In genomic region chr15:59263433-59264328, GRCm38 (mm10) we compare ENCODE assay signal across 8 mouse cellular contexts.
DNase-seq lines count a peak whose midpoint lies in the region; ATAC-seq lines count a peak whose summit lies in the region.

No protein-coding gene starts in this region.

- no peak overlapping the region for H3K4me2 ChIP-seq in embryonic facial prominence, embryonic 14.5 days (ENCODE audit: low read depth, low read length)

- WGBS in embryonic facial prominence, embryonic 14.5 days: 48% methylated on average over 13 of the region's 13 CpGs
- 70% methylated on average over 13 of the region's 13 CpGs for WGBS in embryonic facial prominence, embryonic 10.5 days

- H3K27ac ChIP-seq in embryonic facial prominence, embryonic 14.5 days (replicated peaks; ENCODE audit: low read depth, low read length): no peak overlapping the region
- H3K27ac ChIP-seq in embryonic facial prominence, embryonic 10.5 days (replicated peaks): no peak overlapping the region

- no peaks in the 10 kb centered on the region for H3K36me3 ChIP-seq in embryonic facial prominence, embryonic 14.5 days (ENCODE audit: control insufficient read depth, insufficient read depth, low read length)
- no peaks in the 10 kb centered on the region for H3K36me3 ChIP-seq in embryonic facial prominence, embryonic 10.5 days (replicated peaks)

- no peak overlapping the region for H3K9ac ChIP-seq in embryonic facial prominence, embryonic 14.5 days (ENCODE audit: low read depth, low read length)

- DNase-seq in embryonic facial prominence, embryonic 14.5 days (ENCODE audit: low spot score): peak; percentile 72
- no peak for DNase-seq in embryonic facial prominence, embryonic 10.5 days (ENCODE audit: low spot score)
- peak; percentile 91 for DNase-seq in MEL-GATA-1-ER (ENCODE audit: extremely low read depth, low read depth)
- DNase-seq in gastrocnemius, postnatal 14 days: peak; percentile 83
- peak; percentile 78 for DNase-seq in kidney, postnatal 10 days
- DNase-seq in cerebellum, postnatal 25 days: no peak
- no peak for DNase-seq in left cerebral cortex, adult 11 months (ENCODE audit: low spot score)

- H3K4me1 ChIP-seq in embryonic facial prominence, embryonic 14.5 days (ENCODE audit: control insufficient read depth, insufficient read depth, low read length): 0 out of 2 replicates have a peak, but pooled peaks cover 3% of the 10 kb centered on the region
- H3K4me1 ChIP-seq in embryonic facial prominence, embryonic 10.5 days: no peaks in the 10 kb centered on the region

- no peaks in the 10 kb centered on the region for H3K9me3 ChIP-seq in embryonic facial prominence, embryonic 14.5 days (ENCODE audit: control insufficient read depth, low read length)
- no peaks in the 10 kb centered on the region for H3K9me3 ChIP-seq in embryonic facial prominence, embryonic 10.5 days

- H3K4me3 ChIP-seq in embryonic facial prominence, embryonic 14.5 days (ENCODE audit: low read depth, low read length): no peak overlapping the region
- no peak overlapping the region for H3K4me3 ChIP-seq in embryonic facial prominence, embryonic 10.5 days

- intact Hi-C loops in gastrocnemius, postnatal 14 days (cut with DNase I; ENCODE audit: low total_unique reads): no loop called here

- no peaks in the 10 kb centered on the region for H3K27me3 ChIP-seq in embryonic facial prominence, embryonic 14.5 days (replicated peaks; ENCODE audit: control insufficient read depth, insufficient read depth, low read length)
- no peaks in the 10 kb centered on the region for H3K27me3 ChIP-seq in embryonic facial prominence, embryonic 10.5 days (replicated peaks; ENCODE audit: low read depth, poor library complexity, severe bottlenecking)

- ATAC-seq in embryonic facial prominence, embryonic 14.5 days (ENCODE audit: low read depth): no peak
- peak; percentile 99 for ATAC-seq in megakaryocyte progenitor cell, adult 5-6 weeks (replicated peaks; ENCODE audit: poor library complexity)

Comparison
In these comparisons a context has a peak if more than half of its experiments do, and no peak if none do; other contexts are left out.
1. DNase-seq: peak in embryonic facial prominence, embryonic 14.5 days (single experiment), MEL-GATA-1-ER (single experiment), gastrocnemius, postnatal 14 days (single experiment) and kidney, postnatal 10 days (single experiment); none in embryonic facial prominence, embryonic 10.5 days (single experiment), cerebellum, postnatal 25 days (0 of 2) and left cerebral cortex, adult 11 months (single experiment).